Mouse (Mus musculus) heart, adult 2 months (tissue): ENCODE results near the gene Slc25a38. TPM values are rescaled to one million over a fixed set of nuclear protein-coding genes. Genes with fewer than 3 reads are reported as not detected.
A peak's percentile ranks its signal among the peaks of the same experiment; 100 is the strongest.
"Not testable (repeated sequence)": the region's sequence is repeated elsewhere in the genome, so short reads cannot be mapped to it uniquely, and the experiment has no call there.

Experiments
- DNase-seq, 2 experiments: peaks; one replicate each; pipeline ENCODE4 v3.0.0; 2021
- H3K27ac ChIP-seq: fragments of 200-600 bp; 2 replicates; pipeline ENCODE4 v1.8.1; 2022
- H3K27me3 ChIP-seq: fragments of 200-500 bp; 2 replicates; pipeline ENCODE4 v1.6.1; 2012; ENCODE audit warnings: mild to moderate bottlenecking, low read length, inconsistent platforms, mixed read lengths; ENCODE audit not compliant: control insufficient read depth, insufficient read depth
- H3K36me3 ChIP-seq: fragments of 200-500 bp; 2 replicates; pipeline ENCODE4 v1.6.1; 2012; ENCODE audit warnings: low read length, inconsistent platforms; ENCODE audit not compliant: control insufficient read depth, insufficient read depth
- H3K4me1 ChIP-seq: fragments of 200-500 bp; 2 replicates; pipeline ENCODE4 v1.6.1; 2011; ENCODE audit warnings: low read length; ENCODE audit not compliant: control insufficient read depth, insufficient read depth
- H3K4me3 ChIP-seq: fragments of 200-600 bp; 2 replicates; pipeline ENCODE4 v1.8.1; 2022
- H3K79me2 ChIP-seq: fragments of 200-500 bp; replicated peaks from 2 replicates; pipeline ENCODE4 v1.6.1; 2012; ENCODE audit warnings: mild to moderate bottlenecking, inconsistent platforms, low read length, moderate library complexity, mixed read lengths; ENCODE audit not compliant: control insufficient read depth, insufficient read depth
- H3K9ac ChIP-seq: fragments of 200-500 bp; 2 replicates; pipeline ENCODE4 v1.6.1; 2012; ENCODE audit warnings: low read depth, mild to moderate bottlenecking, control low read depth, inconsistent platforms, low read length, mixed read lengths
- CTCF ChIP-seq: fragments of 200-600 bp; IDR thresholded peaks from 2 replicates; pipeline ENCODE4 v1.8.1; 2022; ENCODE audit warnings: antibody characterized with exemption, mild to moderate bottlenecking, moderate library complexity
- EP300 ChIP-seq: fragments of 200-500 bp; IDR thresholded peaks from 2 replicates; pipeline ENCODE4 v1.6.1; 2011; ENCODE audit warnings: low read depth, low read length, control low read depth; ENCODE audit not compliant: insufficient read depth
- POLR2A ChIP-seq: fragments of 200-500 bp; IDR thresholded peaks from 2 replicates; pipeline ENCODE4 v1.6.1; 2011; ENCODE audit warnings: mild to moderate bottlenecking, low read depth, low read length, control low read depth; ENCODE audit not compliant: insufficient read depth
- WGBS: fragments of 180-500 bp; shearing (Covaris S2); methylation state at CpG from one replicate; pipeline ENCODE4 v1.1.7; 2018; 5-methylcytosine and 5-hydroxymethylcytosine counted together
- intact Hi-C: fragments of 180-260 bp; cut with DNase I; formaldehyde crosslinking; loops from one replicate; pipeline ENCODE4 v1.15.1; 2025
- polyA plus RNA-seq: library from polyadenylated mRNA; depleted of rRNA; stranded (reverse); fragments of >200 nt; gene quantifications from 2 replicates; pipeline ENCODE4 v1.2.3, GENCODE M21; 2012
- total RNA-seq, 2 experiments: library from RNA; stranded (reverse); gene quantifications; 2 replicates each; pipeline ENCODE4 v1.2.3; 2021

The Slc25a38 gene
- total and polyA plus RNA-seq, 3 experiments: 18.4 to 29.1 (median 22.7) TPM

DNA sequence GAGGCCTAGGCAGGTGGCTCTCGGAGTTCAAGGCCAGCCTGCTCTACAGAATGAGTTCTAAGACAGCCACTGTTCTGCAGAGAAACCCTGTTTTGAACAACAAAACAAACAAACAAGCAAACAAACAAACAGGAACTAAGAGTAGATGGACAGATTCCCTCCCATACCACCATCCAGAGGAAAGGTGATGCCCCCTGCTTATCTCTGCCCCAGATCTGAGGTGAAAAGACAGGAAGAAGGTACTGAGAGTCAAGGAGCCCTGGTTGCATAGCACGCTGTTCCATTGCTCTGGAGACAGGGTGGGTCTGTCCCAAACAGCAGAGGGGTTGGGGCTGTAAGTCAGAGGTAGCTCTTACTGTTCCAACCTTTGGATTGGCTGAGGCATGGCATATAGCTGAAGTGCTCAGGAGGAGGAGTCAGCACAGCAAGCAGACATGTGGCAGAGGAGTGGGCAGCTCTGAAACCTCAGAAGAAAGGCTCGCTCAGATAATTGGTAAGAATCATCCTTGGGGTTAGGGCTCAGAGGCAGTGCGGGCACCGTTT lies 18.4 kb upstream of the Slc25a38 start, which contains the start of gene Ccr8:
TSS of gene Ccr8 (plus strand) at position 419 of the 543 bp plus-strand sequence.
- H3K4me3 ChIP-seq: no peak within 1 kb of the TSS
- no peaks in the 10 kb centered on the region for H3K36me3 ChIP-seq
- no peaks in the 10 kb centered on the region for H3K4me1 ChIP-seq
- WGBS: 77% methylated on average over 5 of the region's 5 CpGs
- TF ChIP-seq POLR2A (no peak), CTCF (no peak), EP300 (no peak)
- H3K27ac ChIP-seq: no peak within 1 kb of the TSS
- no peaks in the 10 kb centered on the region for H3K79me2 ChIP-seq
- no peak within 1 kb of the TSS for H3K9ac ChIP-seq
- DNase-seq: no peak
- no peaks in the 10 kb centered on the region for H3K27me3 ChIP-seq
- intact Hi-C loops: no loop called here

DNA sequence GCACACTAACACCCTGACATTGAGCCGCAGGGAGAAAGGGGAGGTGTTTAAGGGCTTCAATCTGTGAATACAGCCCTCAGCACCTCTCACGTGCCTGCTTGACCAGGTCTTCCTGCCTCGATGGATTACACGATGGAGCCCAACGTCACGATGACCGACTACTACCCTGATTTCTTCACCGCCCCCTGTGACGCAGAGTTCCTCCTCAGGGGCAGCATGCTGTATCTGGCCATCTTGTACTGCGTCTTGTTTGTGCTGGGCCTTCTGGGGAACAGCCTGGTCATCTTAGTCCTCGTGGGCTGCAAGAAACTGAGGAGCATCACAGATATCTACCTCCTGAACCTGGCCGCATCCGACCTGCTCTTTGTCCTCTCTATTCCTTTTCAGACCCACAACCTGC lies 16.5 kb upstream of the Slc25a38 start:
- no peak overlapping the region for H3K27ac ChIP-seq
- H3K27me3 ChIP-seq: no peaks in the 10 kb centered on the region
- H3K79me2 ChIP-seq: no peaks in the 10 kb centered on the region
- no peaks in the 10 kb centered on the region for H3K4me1 ChIP-seq
- no peak overlapping the region for H3K4me3 ChIP-seq
- DNase-seq: no peak
- H3K9ac ChIP-seq: no peak overlapping the region
- TF ChIP-seq CTCF (no peak), EP300 (no peak), POLR2A (no peak)
- no peaks in the 10 kb centered on the region for H3K36me3 ChIP-seq
- intact Hi-C loops: no loop called here
- 79% methylated on average over 13 of the region's 13 CpGs for WGBS

DNA sequence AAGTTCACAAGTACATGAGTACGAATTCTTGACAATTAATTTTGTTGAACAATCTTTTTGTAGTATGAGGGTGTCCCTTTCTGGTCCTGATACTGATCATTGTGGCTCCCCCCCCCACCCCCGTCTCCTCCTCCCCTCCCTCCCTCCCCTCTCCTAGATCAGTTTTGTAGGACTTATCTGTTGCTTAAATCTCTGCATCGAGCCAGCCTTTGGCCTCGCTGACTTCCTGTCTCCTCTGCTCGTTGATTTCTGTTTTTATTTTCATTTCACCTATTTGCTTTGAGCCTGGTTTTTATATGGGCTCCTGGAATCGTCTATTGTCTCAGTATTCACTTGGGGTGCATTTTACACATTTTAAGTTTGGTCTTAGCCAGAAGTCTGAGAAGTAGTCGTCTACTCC lies 14.3 kb upstream of the Slc25a38 start:
- no peak for TF ChIP-seq POLR2A
- no peak for TF ChIP-seq CTCF
- TF ChIP-seq EP300: no peak
- no peak for DNase-seq
- no peak overlapping the region for H3K27ac ChIP-seq
- H3K27me3 ChIP-seq: no peaks in the 10 kb centered on the region
- intact Hi-C loops: loop anchor here (5.0 kb wide), 1 partner anchor 184 kb away; no protein-coding TSS in a partner anchor
- H3K79me2 ChIP-seq: no peaks in the 10 kb centered on the region
- no peak overlapping the region for H3K4me3 ChIP-seq
- no peaks in the 10 kb centered on the region for H3K36me3 ChIP-seq
- no peak overlapping the region for H3K9ac ChIP-seq
- WGBS: 37% methylated on average over 7 of the region's 7 CpGs
- no peaks in the 10 kb centered on the region for H3K4me1 ChIP-seq

DNA sequence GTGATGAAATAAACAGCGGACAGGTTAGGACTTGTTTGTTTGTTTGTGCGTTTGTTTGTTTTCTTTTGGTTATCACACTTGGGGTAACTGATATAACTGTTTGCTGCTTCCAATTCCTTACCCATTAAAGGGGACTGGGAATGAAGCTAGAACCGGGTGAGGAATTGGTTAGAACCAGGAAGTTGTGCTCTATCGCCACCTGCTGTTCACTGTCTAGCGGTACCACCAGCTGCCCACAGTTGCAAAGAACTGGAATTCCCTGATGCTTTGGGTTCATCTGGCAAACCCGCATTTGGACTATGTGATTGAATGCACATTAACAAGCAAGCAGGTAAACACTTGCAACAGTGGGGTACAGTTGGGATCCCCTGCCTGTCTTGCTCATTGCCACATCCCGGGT lies 11.5 kb upstream of the Slc25a38 start:
- no peak overlapping the region for H3K9ac ChIP-seq
- intact Hi-C loops: loop anchor here (1.0 to 5.0 kb wide), 2 partner anchors 71 to 186 kb away; no protein-coding TSS in a partner anchor
- H3K4me3 ChIP-seq: no peak overlapping the region
- H3K36me3 ChIP-seq: no peaks in the 10 kb centered on the region
- no peaks in the 10 kb centered on the region for H3K4me1 ChIP-seq
- H3K79me2 ChIP-seq: no peaks in the 10 kb centered on the region
- DNase-seq: peak; percentile 59 to 65
- TF ChIP-seq EP300 (0 out of 2 replicates have a peak, but pooled peaks have one; percentile 32), CTCF (peak; percentile 92), POLR2A (no peak)
- 18% methylated on average over 7 of the region's 7 CpGs for WGBS
- H3K27ac ChIP-seq: no peak overlapping the region
- no peaks in the 10 kb centered on the region for H3K27me3 ChIP-seq

DNA sequence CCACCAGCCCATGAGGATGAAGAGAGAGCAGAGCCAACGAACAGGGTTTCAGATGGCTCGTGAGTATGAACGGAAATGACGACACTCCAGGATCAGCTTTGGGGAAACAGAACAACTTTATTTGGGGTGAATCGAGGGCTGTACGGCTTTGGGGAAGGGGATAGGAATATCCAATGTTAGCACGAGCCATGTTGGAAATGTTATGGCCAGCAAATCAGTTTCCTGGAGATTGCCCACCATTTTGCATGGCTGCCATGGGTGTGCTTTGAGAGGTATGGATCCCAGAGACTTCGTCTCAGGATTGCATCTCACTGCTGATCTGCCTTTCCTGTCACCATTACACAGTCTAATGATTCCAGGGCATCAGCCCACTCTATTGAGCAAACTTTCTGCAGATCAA lies 10.9 kb upstream of the Slc25a38 start:
- DNase-seq: no peak
- Histone ChIP-seq H3K4me1 (no peaks in the 10 kb centered on the region), H3K4me3 (no peak overlapping the region), H3K36me3 (no peaks in the 10 kb centered on the region), H3K9ac (no peak overlapping the region), H3K79me2 (no peaks in the 10 kb centered on the region), H3K27ac (no peak overlapping the region), H3K27me3 (no peaks in the 10 kb centered on the region)
- intact Hi-C loops: loop anchor here (5.0 kb wide), 1 partner anchor 187 kb away; no protein-coding TSS in a partner anchor
- WGBS: 80% methylated on average over 8 of the region's 8 CpGs
- TF ChIP-seq EP300: no peak
- TF ChIP-seq CTCF: no peak
- TF ChIP-seq POLR2A: no peak

DNA sequence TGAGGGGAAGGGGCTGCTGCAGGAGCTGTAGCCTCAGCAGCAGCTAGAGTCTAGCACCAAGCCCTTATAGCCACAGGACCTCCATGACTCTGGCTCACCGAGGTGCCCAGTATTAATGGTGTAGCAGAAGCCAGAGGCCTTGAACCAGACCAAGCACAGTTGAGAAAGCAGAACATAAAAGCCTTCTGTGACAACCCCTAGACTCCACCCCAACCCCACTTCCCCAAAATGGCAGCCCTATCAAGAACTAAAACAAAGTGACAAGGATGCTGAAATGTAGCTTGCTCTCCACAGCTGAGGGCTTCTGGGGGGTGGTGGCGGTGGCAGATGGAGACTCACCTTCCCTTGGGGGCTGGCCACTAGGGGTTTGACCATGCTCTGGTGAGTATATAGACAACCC lies 9.0 kb upstream of the Slc25a38 start:
- no peak for TF ChIP-seq EP300
- WGBS: 80% methylated on average over 2 of the region's 2 CpGs
- intact Hi-C loops: no loop called here

DNA sequence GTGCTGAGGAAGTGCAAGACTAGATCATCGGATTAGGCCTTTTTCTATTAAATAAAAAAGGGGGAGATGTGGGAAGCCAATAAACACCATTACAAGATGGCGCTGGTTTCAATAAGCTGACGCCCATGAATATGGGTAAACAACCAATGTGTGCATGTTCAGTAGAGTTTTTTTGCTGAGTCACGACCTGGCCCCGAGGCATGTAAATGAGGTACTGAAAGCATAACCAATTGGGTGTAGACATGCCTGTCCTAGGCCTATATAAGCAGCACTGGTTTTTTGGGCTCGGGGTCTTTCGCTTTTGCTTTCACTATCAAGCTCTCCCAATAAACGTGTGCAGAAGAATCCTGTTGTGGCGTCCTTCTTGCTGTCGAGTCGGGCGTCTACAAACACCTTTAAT lies 1.2 kb upstream of the Slc25a38 start:
- H3K4me3 ChIP-seq, H3K9ac ChIP-seq, H3K27me3 ChIP-seq, DNase-seq, H3K36me3 ChIP-seq, intact Hi-C loops, H3K27ac ChIP-seq, H3K4me1 ChIP-seq, H3K79me2 ChIP-seq: not testable (repeated sequence)
- 92% methylated on average over 12 of the region's 12 CpGs for WGBS

More for the DNA sequence above, 9.0 kb upstream of the Slc25a38 start:
- DNase-seq: no peak
- no peak overlapping the region for H3K4me3 ChIP-seq
- H3K9ac ChIP-seq: no peak overlapping the region
- H3K79me2 ChIP-seq: no peaks in the 10 kb centered on the region
- H3K27me3 ChIP-seq: no peaks in the 10 kb centered on the region
- no peak overlapping the region for H3K27ac ChIP-seq
- no peaks in the 10 kb centered on the region for H3K36me3 ChIP-seq
- no peaks in the 10 kb centered on the region for H3K4me1 ChIP-seq
